Comparison of ENCODE assay signal across 8 mouse cellular contexts in genomic region chr2:84886821-84887281, GRCm38 (mm10). TPM values are rescaled to one million over a fixed set of nuclear protein-coding genes. Genes with fewer than 3 reads are reported as not detected.
A peak's percentile ranks its signal among the peaks of the same experiment; 100 is the strongest.
DNase-seq lines count a peak whose midpoint lies in the region; ATAC-seq and TF ChIP-seq lines count a peak whose summit lies in the region.

No protein-coding gene starts in this region.

- no peak for TF ChIP-seq EP300 in heart, postnatal 0 days (IDR thresholded peaks at IDR 0.05; ENCODE audit: low read depth)

- H3K9ac ChIP-seq in heart, postnatal 0 days (replicated peaks; ENCODE audit: low read depth, low read length): peak overlapping the region; percentile 46; the same call in 1 of the 2 replicates
- 0 out of 2 replicates have a peak overlapping the region, but pooled peaks have one; percentile 37 for H3K9ac ChIP-seq in limb, embryonic 15.5 days
- peak overlapping the region; percentile 19 for H3K9ac ChIP-seq in neural tube, embryonic 11.5 days (ENCODE audit: low read length)

- H3K4me3 ChIP-seq in heart, postnatal 0 days (ENCODE audit: low read depth, low read length): peak overlapping the region; percentile 51
- peak overlapping the region; percentile 57 for H3K4me3 ChIP-seq in limb, embryonic 15.5 days
- peak overlapping the region; percentile 56 for H3K4me3 ChIP-seq in neural tube, embryonic 11.5 days (ENCODE audit: low read depth, low read length)

- no peak for TF ChIP-seq CTCF in heart, postnatal 0 days (IDR thresholded peaks at IDR 0.05; ENCODE audit: low read depth)

- under 1% methylated on average over 35 of the region's 39 CpGs for WGBS in heart, postnatal 0 days
- under 1% methylated on average over 32 of the region's 39 CpGs for WGBS in limb, embryonic 15.5 days
- WGBS in neural tube, embryonic 11.5 days: 0% methylated on average over 24 of the region's 39 CpGs

- intact Hi-C loops in left cerebral cortex, postnatal 4 days (cut with DNase I): loop anchor here (5.0 kb wide), 1 partner anchor 55 kb away; no protein-coding TSS in a partner anchor

- peak; percentile 62 for DNase-seq in left cerebral cortex, postnatal 4 days
- DNase-seq in left cerebral cortex, adult 11 months (ENCODE audit: low spot score): no peak
- DNase-seq in embryo, embryonic 10 days (ENCODE audit: low spot score): peak; percentile 79
- DNase-seq in heart, postnatal 0 days (ENCODE audit: low spot score): no peak
- DNase-seq in neural tube, embryonic 11.5 days (ENCODE audit: low spot score): peak; percentile 79
- DNase-seq in natural killer cell, adult 2 months (ENCODE audit: low spot score in 2 of 2): no peak
- DNase-seq in thymus, adult 18-20 months: no peak

- peaks cover 25% of the 10 kb centered on the region for H3K4me1 ChIP-seq in heart, postnatal 0 days (ENCODE audit: control insufficient read depth, insufficient read depth)
- H3K4me1 ChIP-seq in limb, embryonic 15.5 days: peaks cover 56% of the 10 kb centered on the region
- H3K4me1 ChIP-seq in neural tube, embryonic 11.5 days (ENCODE audit: control insufficient read depth, insufficient read depth, low read length): peaks cover 19% of the 10 kb centered on the region

- no peak overlapping the region for H3K27ac ChIP-seq in heart, postnatal 0 days (ENCODE audit: low read depth)
- no peak overlapping the region for H3K27ac ChIP-seq in limb, embryonic 15.5 days
- H3K27ac ChIP-seq in neural tube, embryonic 11.5 days (ENCODE audit: low read depth, low read length): no peak overlapping the region

- peak overlapping the region; percentile 73 for H3K4me2 ChIP-seq in heart, postnatal 0 days (ENCODE audit: low read depth, low read length)
- peak overlapping the region; percentile 84 for H3K4me2 ChIP-seq in limb, embryonic 15.5 days
- H3K4me2 ChIP-seq in neural tube, embryonic 11.5 days (ENCODE audit: low read depth): peak overlapping the region; percentile 76

- H3K36me3 ChIP-seq in heart, postnatal 0 days (replicated peaks; ENCODE audit: control insufficient read depth, insufficient read depth, low read length): no peaks in the 10 kb centered on the region
- no peaks in the 10 kb centered on the region for H3K36me3 ChIP-seq in limb, embryonic 15.5 days
- H3K36me3 ChIP-seq in neural tube, embryonic 11.5 days (ENCODE audit: control insufficient read depth, insufficient read depth, low read length): no peaks in the 10 kb centered on the region

- peak; percentile 16 for ATAC-seq in heart, postnatal 0 days (ENCODE audit: insufficient read depth, low read depth)
- ATAC-seq in limb, embryonic 15.5 days (ENCODE audit: insufficient number of reproducible peaks, low FRiP score, low TSS enrichment, low read depth): no peak
- ATAC-seq in neural tube, embryonic 11.5 days (ENCODE audit: insufficient read depth, low FRiP score, low TSS enrichment): peak; percentile 26

- H3K9me3 ChIP-seq in heart, postnatal 0 days (replicated peaks; ENCODE audit: control insufficient read depth, low read length): no peaks in the 10 kb centered on the region
- no peaks in the 10 kb centered on the region for H3K9me3 ChIP-seq in limb, embryonic 15.5 days
- H3K9me3 ChIP-seq in neural tube, embryonic 11.5 days (ENCODE audit: control insufficient read depth, low read length): no peaks in the 10 kb centered on the region

- peaks cover 77% of the 10 kb centered on the region for H3K27me3 ChIP-seq in heart, postnatal 0 days (ENCODE audit: control insufficient read depth, insufficient read depth, low read length)
- peaks cover 95% of the 10 kb centered on the region for H3K27me3 ChIP-seq in limb, embryonic 15.5 days
- peaks cover 76% of the 10 kb centered on the region for H3K27me3 ChIP-seq in neural tube, embryonic 11.5 days (ENCODE audit: control insufficient read depth, insufficient read depth, low read length)

RNA-seq across cellular contexts. Expression of gene Rtn4rl2, which starts 0.3 kb away (rescaled TPM):
- 10 to 100 TPM; 59.4 to 61.6 TPM for total RNA-seq in left cerebral cortex, postnatal 4 days (2021)
- 1.6 and 9.2 TPM in 2 replicates for total RNA-seq in heart, postnatal 0 days (2014; rRNA removed; ENCODE audit: low replicate concordance)
- 0.91 and 1.1 TPM in 2 replicates for polyA plus RNA-seq in heart, postnatal 0 days (2015; fragmentation: Nextera tagmentation; extraction: Ambion mirVana)
- polyA plus RNA-seq in limb, embryonic 15.5 days (2015; fragmentation: Nextera tagmentation; extraction: Ambion mirVana): 0.96 TPM in 2 replicates
- 7.2 TPM in 2 replicates for polyA plus RNA-seq in neural tube, embryonic 11.5 days (2014; fragmentation: Nextera tagmentation; extraction: Ambion mirVana)

RNA-seq across cellular contexts. Expression of gene Slc43a1, which starts 48.2 kb away (rescaled TPM):
- total RNA-seq in left cerebral cortex, postnatal 4 days (2021): 1 to 10 TPM in 1 of 2 experiments, under 1 TPM in 1; 0.46 to 1.3 TPM
- 3.9 and 14.1 TPM in 2 replicates for total RNA-seq in heart, postnatal 0 days (2014; rRNA removed; ENCODE audit: low replicate concordance)
- 2.8 and 2.9 TPM in 2 replicates for polyA plus RNA-seq in heart, postnatal 0 days (2015; fragmentation: Nextera tagmentation; extraction: Ambion mirVana)
- 14.5 and 16.5 TPM in 2 replicates for polyA plus RNA-seq in limb, embryonic 15.5 days (2015; fragmentation: Nextera tagmentation; extraction: Ambion mirVana)
- 17.8 and 19.1 TPM in 2 replicates for polyA plus RNA-seq in neural tube, embryonic 11.5 days (2014; fragmentation: Nextera tagmentation; extraction: Ambion mirVana)

RNA-seq across cellular contexts. Expression of gene Slc43a3, which starts 49.5 kb away (rescaled TPM):
- 1 to 10 TPM; 3.4 to 5.6 TPM for total RNA-seq in left cerebral cortex, postnatal 4 days (2021)
- total RNA-seq in heart, postnatal 0 days (2014; rRNA removed; ENCODE audit: low replicate concordance): 101 and 140 TPM in 2 replicates
- polyA plus RNA-seq in heart, postnatal 0 days (2015; fragmentation: Nextera tagmentation; extraction: Ambion mirVana): 43.0 and 43.5 TPM in 2 replicates
- 32.4 and 36.2 TPM in 2 replicates for polyA plus RNA-seq in limb, embryonic 15.5 days (2015; fragmentation: Nextera tagmentation; extraction: Ambion mirVana)
- polyA plus RNA-seq in neural tube, embryonic 11.5 days (2014; fragmentation: Nextera tagmentation; extraction: Ambion mirVana): 23.1 and 25.4 TPM in 2 replicates

Comparison
In these comparisons a context has a peak if more than half of its experiments do, and no peak if none do; other contexts are left out.
1. DNase-seq: peak in left cerebral cortex, postnatal 4 days (single experiment), embryo, embryonic 10 days (single experiment) and neural tube, embryonic 11.5 days (single experiment); none in left cerebral cortex, adult 11 months (single experiment), heart, postnatal 0 days (single experiment), natural killer cell, adult 2 months (0 of 2) and thymus, adult 18-20 months (0 of 2).
2. Peak in every context shown above with its lines, with median percentiles within 50 percentile points of each other: H3K4me2 ChIP-seq, H3K4me3 ChIP-seq and H3K9ac ChIP-seq.